Mouse (Mus musculus) layer of hippocampus, postnatal 14 days (tissue): Measurements from ENCODE around the gene Aff3. TPM values are rescaled to one million over a fixed set of nuclear protein-coding genes. Genes with fewer than 3 reads are reported as not detected.

Experiments used
- DNase-seq, 2 experiments: peaks; one replicate each; pipeline ENCODE4 v3.0.0; 2021 to 2022; ENCODE audit warnings: low spot score in 2 of 2, mixed read lengths in 1 of 2
- total RNA-seq, 2 experiments: library from RNA; stranded (reverse); gene quantifications; 2 replicates each; pipeline ENCODE4 v1.2.3; 2021

Gene Aff3
- total RNA-seq, 2 experiments from 2014 or later: 91.4 to 99.9 TPM

DNA sequence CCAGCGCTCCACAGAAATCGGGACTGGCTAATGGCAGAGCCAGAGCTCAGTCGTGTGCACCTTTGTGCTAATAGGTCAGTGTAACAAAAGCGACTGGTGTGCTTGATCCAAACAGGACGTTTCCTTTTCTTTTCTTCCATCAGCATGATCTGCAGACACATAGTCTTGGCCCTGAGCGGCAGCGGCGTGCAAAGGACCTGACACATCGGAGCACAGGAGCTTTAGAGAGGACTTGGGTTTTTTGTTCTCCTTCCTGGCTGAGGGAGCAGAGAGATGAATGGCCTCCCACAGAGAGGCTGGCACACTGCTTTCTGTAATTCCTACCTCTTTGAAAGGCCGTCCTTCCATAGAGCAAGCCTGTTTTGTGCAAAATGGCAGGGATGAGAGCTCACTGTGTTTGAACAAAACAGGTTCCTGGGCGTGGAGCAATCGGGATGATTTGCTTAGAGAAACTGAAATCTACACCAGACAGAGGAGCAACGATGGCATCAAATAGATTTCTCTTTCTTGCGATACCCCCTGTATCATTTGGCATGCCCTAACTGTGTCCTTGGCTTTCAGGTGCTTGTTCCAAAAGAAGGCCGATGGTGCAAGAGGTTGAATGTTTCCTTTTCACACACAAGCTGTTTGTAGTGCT is 466.2 kb downstream of the Aff3 start:
- DNase-seq: peak; percentile 30 to 39

- DNase-seq: no peak
These were observed 467.5 kb downstream of the Aff3 start for GRCm38 (mm10) chr1:38197145-38197682.

DNA sequence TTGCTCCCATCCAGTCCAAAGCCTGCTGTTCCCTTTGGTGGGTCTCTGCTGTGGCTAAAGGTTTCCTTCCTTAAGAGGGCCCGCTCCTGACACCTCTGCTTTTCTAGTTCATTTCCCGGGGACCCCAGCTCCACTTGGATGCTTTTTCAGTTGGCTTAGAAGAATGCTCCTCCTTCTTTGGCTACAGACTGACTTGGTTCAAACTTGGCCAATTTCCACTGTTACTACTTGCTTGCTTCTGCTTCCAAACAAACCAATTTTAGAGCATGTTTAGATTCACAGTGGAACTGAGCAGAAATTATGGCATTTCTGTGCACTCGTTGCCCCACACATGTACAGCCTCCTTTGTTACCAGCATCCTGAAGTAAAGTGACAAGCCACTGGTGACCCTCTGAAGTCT is 469.0 kb downstream of the Aff3 start:
- no peak for DNase-seq

- DNase-seq: no peak
These were observed 478.6 kb downstream of the Aff3 start for GRCm38 (mm10) chr1:38186227-38186545.

DNA sequence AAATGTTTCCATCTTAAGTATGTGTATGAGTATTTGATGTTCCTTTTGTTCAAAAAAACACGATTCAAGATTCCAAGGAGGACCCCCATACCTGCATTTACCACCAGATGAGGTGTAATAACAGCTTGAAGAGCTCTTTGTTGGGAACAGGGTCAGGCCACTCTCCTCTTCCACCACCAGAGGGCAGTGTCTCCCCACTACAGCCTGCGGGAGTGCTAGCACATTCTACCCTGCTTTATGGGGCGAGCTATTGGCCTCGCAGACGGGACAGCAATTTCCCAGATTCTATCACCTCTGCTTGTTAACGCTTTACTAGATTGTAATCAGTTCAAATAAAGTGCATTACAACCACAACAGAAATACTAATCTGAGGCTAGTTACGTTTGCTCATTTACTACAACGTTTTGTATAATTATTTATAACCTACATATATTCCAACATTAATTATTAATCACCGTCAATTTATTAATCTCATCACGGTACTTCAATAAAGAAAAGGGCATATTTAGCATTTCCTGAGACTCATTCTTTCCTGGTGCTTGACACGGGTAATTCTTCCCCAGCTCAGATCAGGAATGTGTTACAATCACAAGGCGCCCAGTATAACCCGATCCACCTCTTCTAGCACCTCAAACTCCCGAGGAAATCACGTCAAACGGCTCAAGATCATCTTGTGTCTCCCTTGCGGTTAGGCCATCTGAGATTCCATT is 479.1 kb downstream of the Aff3 start:
- DNase-seq: peak; percentile 80 to 86

GRCm38 (mm10) chr1:38181020-38181550 is 483.7 kb downstream of the Aff3 start:
- no peak for DNase-seq

- no peak for DNase-seq
These were observed 485.8 kb downstream of the Aff3 start for GRCm38 (mm10) chr1:38178929-38179328.

- DNase-seq: no peak
These were observed 488.7 kb downstream of the Aff3 start for GRCm38 (mm10) chr1:38176077-38176476.

GRCm38 (mm10) chr1:38171874-38172273 is 492.9 kb downstream of the Aff3 start:
- no peak for DNase-seq

- DNase-seq: no peak
These were observed 499.1 kb downstream of the Aff3 start for GRCm38 (mm10) chr1:38165696-38166095.

DNA sequence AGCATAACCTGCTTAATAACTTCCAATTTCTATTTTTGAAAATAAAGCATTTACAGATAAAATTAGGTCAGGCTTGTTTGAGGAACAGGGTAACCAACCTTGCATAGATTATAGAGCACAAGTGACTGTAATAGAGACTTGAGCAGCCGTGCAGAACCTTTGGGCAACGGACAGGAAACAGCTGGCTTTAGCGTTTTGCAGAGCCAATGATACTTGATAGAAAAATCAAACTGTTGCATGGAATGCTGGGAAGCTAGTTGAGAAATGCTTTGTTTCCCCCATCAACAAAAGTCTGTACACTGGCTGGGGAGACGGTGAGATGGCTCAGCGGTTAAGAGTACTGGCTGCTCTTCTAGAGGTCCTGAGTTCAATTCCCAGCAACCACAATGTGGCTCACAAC is 514.7 kb downstream of the Aff3 start:
- DNase-seq: no peak

DNA sequence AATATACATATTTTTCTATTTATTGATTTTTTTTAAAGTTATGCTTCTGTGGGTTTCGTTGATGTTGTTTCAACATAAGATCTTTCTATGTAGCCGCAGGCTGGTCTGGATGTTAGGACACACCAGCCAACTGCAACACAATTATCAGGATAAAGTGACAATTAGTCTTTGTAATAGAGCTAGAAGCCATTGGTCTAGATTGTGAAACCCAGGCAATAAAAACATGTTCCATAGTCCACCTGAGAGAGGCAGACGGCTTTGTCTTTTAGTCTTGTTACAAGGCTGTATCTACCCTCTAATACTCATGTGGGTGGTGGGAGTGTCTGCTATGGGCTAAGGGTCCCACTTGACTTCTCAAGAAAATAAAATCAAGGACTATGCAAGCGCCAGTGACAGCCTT is 518.7 kb downstream of the Aff3 start:
- no peak for DNase-seq

- no peak for DNase-seq
These were observed 523.4 kb downstream of the Aff3 start for GRCm38 (mm10) chr1:38141371-38141770.

GRCm38 (mm10) chr1:38140911-38141310 is 523.8 kb downstream of the Aff3 start:
- no peak for DNase-seq

- no peak for DNase-seq
These were observed 525.4 kb downstream of the Aff3 start for GRCm38 (mm10) chr1:38139396-38139795.

GRCm38 (mm10) chr1:38132942-38133341 is 531.8 kb downstream of the Aff3 start:
- DNase-seq: no peak

GRCm38 (mm10) chr1:38130715-38131483 is 533.9 kb downstream of the Aff3 start:
- no peak for DNase-seq

DNA sequence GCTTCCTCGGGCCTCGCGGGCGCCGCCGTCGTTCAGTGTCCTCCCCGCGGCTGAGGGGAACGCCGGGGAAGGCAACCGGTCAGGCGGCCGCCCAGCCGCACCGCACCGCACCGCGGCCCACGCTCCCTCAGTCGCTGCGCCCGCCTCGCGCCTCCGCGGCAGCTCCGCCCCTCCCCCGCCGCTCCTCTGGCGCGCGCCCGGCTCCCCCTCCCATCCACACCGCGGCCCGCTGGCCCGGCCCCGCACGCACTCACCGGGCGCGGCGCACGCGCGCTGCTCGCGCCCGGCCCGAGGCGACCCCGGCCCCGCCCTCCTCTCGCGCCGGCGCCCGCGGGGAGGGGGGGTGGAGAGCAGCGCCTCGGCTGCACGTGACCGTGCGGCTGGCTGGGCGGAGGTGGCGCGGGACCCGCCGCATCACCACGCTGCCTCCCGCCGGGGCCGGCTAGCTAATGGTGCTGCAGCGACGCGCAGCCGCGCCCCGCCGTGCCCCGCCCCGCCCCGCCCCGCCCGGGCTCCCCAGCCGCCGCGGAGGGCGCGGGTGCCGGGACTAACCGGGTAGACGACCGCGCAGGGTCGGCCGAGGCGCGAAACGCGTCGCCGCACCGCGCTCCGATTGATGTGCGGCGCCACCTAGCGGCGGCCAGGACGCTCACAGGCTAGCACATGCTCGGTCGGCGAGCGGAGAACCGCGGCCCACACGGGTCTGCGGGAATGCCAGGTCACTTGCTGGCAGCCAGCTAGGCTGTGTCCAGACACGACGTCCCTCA is 535.1 kb downstream of the Aff3 start, which contains the start of gene Rev1:
TSS of gene Rev1 (minus strand) at position 301 of the 767 bp plus-strand sequence.
- peak; percentile 94 to 96 for DNase-seq

- peak; percentile 41 to 43 for DNase-seq
These were observed 535.8 kb downstream of the Aff3 start for GRCm38 (mm10) chr1:38128919-38129436.
